ENCODE assay signal across 9 mouse cellular contexts in the genomic region with DNA sequence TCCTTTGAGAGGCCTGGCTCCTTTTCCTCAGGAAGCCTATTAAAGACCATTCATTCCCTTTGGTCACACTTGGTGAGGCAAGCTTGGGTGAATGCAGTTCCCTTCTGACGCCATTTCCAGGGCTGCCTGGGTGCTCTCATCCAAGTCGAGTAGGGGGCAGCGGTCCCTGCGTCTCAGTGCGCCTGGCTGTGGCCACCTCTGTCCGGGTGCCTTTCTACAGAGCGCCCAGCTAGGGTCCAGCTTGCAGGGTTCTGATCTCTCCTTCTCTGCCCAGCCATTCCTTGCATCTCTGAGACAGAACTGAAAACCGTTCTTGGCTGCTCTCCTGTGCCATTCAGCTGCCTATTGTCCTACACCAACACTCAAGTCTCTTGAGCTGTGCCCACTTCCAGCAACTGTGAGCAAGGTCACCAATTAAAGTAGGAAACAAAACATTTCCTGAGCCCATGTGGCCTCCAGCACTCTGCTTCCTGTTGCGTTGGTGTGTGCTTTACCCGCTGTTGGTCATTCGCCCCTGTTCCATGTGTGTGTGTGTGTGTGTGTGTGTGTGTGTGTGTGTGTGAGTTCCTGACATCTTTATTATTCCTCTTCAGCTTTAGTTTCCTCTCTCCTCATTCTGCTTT.
DNase-seq lines count a peak whose midpoint lies in the region; ATAC-seq lines count a peak whose summit lies in the region.
"Had no signal": no experiment of that assay in that cellular context is flagged by ENCODE, and none has a peak within 500 bp of the region (broad histone marks: within the 10 kb centered on the region; RNA-seq: fewer than 3 reads in every experiment).

No protein-coding gene starts in this region.

- H3K27ac ChIP-seq in forebrain, embryonic 13.5 days, result peak overlapping the region; percentile 67
- no peak overlapping the region for H3K27ac ChIP-seq in forebrain, embryonic 11.5 days (ENCODE audit: low read depth, low read length)

- H3K4me3 ChIP-seq in forebrain, embryonic 13.5 days, result no peak overlapping the region
- H3K4me3 ChIP-seq in forebrain, embryonic 11.5 days (ENCODE audit: low read depth, low read length), result no peak overlapping the region

- H3K4me2 ChIP-seq in forebrain, embryonic 13.5 days, result peak overlapping the region; percentile 25
- H3K4me2 ChIP-seq in forebrain, embryonic 11.5 days (ENCODE audit: low read depth, low read length, severe bottlenecking), result no peak overlapping the region

- no peaks in the 10 kb centered on the region for H3K9me3 ChIP-seq in forebrain, embryonic 13.5 days (replicated peaks)
- no peaks in the 10 kb centered on the region for H3K9me3 ChIP-seq in forebrain, embryonic 11.5 days (ENCODE audit: control insufficient read depth, low read length)

- H3K27me3 ChIP-seq in forebrain, embryonic 13.5 days, result peaks cover 15% of the 10 kb centered on the region; the same call in 1 of the 2 replicates
- no peaks in the 10 kb centered on the region for H3K27me3 ChIP-seq in forebrain, embryonic 11.5 days (ENCODE audit: control insufficient read depth, insufficient read depth, low read length)

- DNase-seq in forebrain, embryonic 11.5 days (ENCODE audit: low spot score), result no peak
- peak; percentile 16 to 29 for DNase-seq in layer of hippocampus, postnatal 10 days (ENCODE audit: low spot score in 2 of 2)
- DNase-seq in layer of hippocampus, adult 9-11 months, result no peak
- peak; percentile 17 for DNase-seq in lung, postnatal 36 days
- DNase-seq in gastrocnemius, adult 18-20 months (ENCODE audit: low spot score), result no peak
- DNase-seq in urinary bladder, adult 18-20 months (ENCODE audit: low spot score in 2 of 2), result no peak
- DNase-seq: gastrocnemius, postnatal 36 days had no signal

- ATAC-seq in forebrain, embryonic 13.5 days, result peak; percentile 83
- no peak for ATAC-seq in forebrain, embryonic 11.5 days (replicated peaks; ENCODE audit: low FRiP score)
- peak; percentile 67 for ATAC-seq in granulocyte monocyte progenitor cell, adult 5-6 weeks (replicated peaks; ENCODE audit: poor library complexity, severe bottlenecking)

- H3K4me1 ChIP-seq in forebrain, embryonic 13.5 days, result peaks cover 16% of the 10 kb centered on the region
- H3K4me1 ChIP-seq in forebrain, embryonic 11.5 days (replicated peaks; ENCODE audit: control insufficient read depth, insufficient read depth, low read length), result no peaks in the 10 kb centered on the region

- WGBS in forebrain, embryonic 13.5 days, result 64% methylated on average over 11 of the region's 11 CpGs
- WGBS in forebrain, embryonic 11.5 days, result 86% methylated on average over 11 of the region's 11 CpGs

- H3K36me3 ChIP-seq in forebrain, embryonic 13.5 days (ENCODE audit: poor library complexity, severe bottlenecking), result no peaks in the 10 kb centered on the region
- H3K36me3 ChIP-seq in forebrain, embryonic 11.5 days (ENCODE audit: control insufficient read depth, insufficient read depth, low read length), result no peaks in the 10 kb centered on the region

- 0 out of 2 replicates have a peak overlapping the region, but pooled peaks have one; percentile 6 for H3K9ac ChIP-seq in forebrain, embryonic 13.5 days
- no peak overlapping the region for H3K9ac ChIP-seq in forebrain, embryonic 11.5 days (ENCODE audit: low read length)

Comparison
In these comparisons a context has a peak if more than half of its experiments do, and no peak if none do; other contexts are left out.
1. DNase-seq: peak in layer of hippocampus, postnatal 10 days (2 of 2) and lung, postnatal 36 days (single experiment); none in forebrain, embryonic 11.5 days (single experiment), layer of hippocampus, adult 9-11 months (single experiment), gastrocnemius, adult 18-20 months (single experiment) and urinary bladder, adult 18-20 months (0 of 2).